Mouse (Mus musculus) limb, embryonic 13.5 days (tissue): ENCODE data around the gene Mctp2. TPM values are rescaled to one million over a fixed set of nuclear protein-coding genes. Genes with fewer than 3 reads are reported as not detected.

ENCODE experiments used
- ATAC-seq: fragments of 200-750 bp; cut with Nextera tagmentation; 2 replicates; pipeline ENCODE4 v1.8.0; 2017; ENCODE audit warnings: low read depth, moderate number of reproducible peaks, moderate TSS enrichment; ENCODE audit not compliant: low FRiP score
- H3K27ac ChIP-seq: fragments of 300-500 bp; sonication (generic); 2 replicates; pipeline ENCODE4 v1.5.1; 2015; ENCODE audit warnings: inconsistent platforms, mild to moderate bottlenecking, moderate library complexity
- H3K27me3 ChIP-seq: fragments of 300-500 bp; sonication (generic); 2 replicates; pipeline ENCODE4 v1.6.1; 2015; ENCODE audit warnings: mild to moderate bottlenecking, inconsistent platforms
- H3K36me3 ChIP-seq: fragments of 300-500 bp; sonication (generic); 2 replicates; pipeline ENCODE4 v1.6.1; 2015; ENCODE audit warnings: inconsistent platforms, mild to moderate bottlenecking, moderate library complexity
- H3K4me1 ChIP-seq: fragments of 300-500 bp; sonication (generic); 2 replicates; pipeline ENCODE4 v1.6.1; 2015; ENCODE audit warnings: inconsistent platforms
- H3K4me2 ChIP-seq: fragments of 300-500 bp; sonication (generic); replicated peaks from 2 replicates; pipeline ENCODE4 v1.6.1; 2015; ENCODE audit warnings: inconsistent platforms, mild to moderate bottlenecking, moderate library complexity
- H3K4me3 ChIP-seq: fragments of 300-500 bp; sonication (generic); 2 replicates; pipeline ENCODE4 v1.5.1; 2015; ENCODE audit warnings: moderate library complexity, mild to moderate bottlenecking, inconsistent platforms
- H3K9ac ChIP-seq: fragments of 300-500 bp; sonication (generic); 2 replicates; pipeline ENCODE4 v1.6.1; 2015; ENCODE audit warnings: mild to moderate bottlenecking, inconsistent platforms
- H3K9me3 ChIP-seq: fragments of 300-500 bp; sonication (generic); 2 replicates; pipeline ENCODE4 v1.6.1; 2016; ENCODE audit warnings: inconsistent platforms
- WGBS: fragments of 180-500 bp; shearing (Covaris S2); methylation state at CpG from one replicate; pipeline ENCODE4 v1.1.7; 2015; 5-methylcytosine and 5-hydroxymethylcytosine counted together
- polyA plus RNA-seq: library from polyadenylated mRNA; unstranded; fragments of >200 nt; fragmentation: Nextera tagmentation; extraction: Ambion mirVana; gene quantifications from 2 replicates; pipeline ENCODE4 v1.2.1, GENCODE M21; 2015

Gene Mctp2
- polyA plus RNA-seq, 1 experiment from 2014 or later = 0.97 TPM

DNA sequence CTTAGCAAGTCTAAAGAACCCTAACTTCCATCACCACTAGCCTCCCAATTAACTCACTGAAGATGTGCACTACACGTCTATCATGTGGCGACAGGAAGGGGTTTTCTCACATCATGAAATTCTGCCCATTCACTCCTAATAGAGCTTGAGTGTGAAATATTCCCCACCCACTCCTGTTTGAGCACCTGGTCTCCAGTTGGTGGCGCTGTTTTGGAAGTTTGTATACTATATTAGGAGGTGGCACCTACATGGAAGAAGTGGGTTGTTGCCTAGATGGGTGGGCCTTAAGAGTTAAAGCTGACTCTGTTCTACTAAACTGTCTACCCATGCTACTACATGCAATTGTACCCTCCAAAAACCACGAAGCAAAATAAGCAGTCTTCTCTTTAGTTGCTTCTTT, 4.7 kb downstream of the Mctp2 start:
- no peaks in the 10 kb centered on the region for H3K9me3 ChIP-seq
- 68% methylated on average over 4 of the region's 4 CpGs for WGBS
- peaks cover 14% of the 10 kb centered on the region; the same call in 1 of the 2 replicates for H3K27me3 ChIP-seq
- ATAC-seq = no peak
- H3K4me2 ChIP-seq = no peak overlapping the region
- H3K36me3 ChIP-seq = no peaks in the 10 kb centered on the region
- H3K4me3 ChIP-seq = no peak overlapping the region
- no peak overlapping the region for H3K27ac ChIP-seq
- H3K4me1 ChIP-seq = peaks cover 10% of the 10 kb centered on the region; the same call in 1 of the 2 replicates
- no peak overlapping the region for H3K9ac ChIP-seq

DNA sequence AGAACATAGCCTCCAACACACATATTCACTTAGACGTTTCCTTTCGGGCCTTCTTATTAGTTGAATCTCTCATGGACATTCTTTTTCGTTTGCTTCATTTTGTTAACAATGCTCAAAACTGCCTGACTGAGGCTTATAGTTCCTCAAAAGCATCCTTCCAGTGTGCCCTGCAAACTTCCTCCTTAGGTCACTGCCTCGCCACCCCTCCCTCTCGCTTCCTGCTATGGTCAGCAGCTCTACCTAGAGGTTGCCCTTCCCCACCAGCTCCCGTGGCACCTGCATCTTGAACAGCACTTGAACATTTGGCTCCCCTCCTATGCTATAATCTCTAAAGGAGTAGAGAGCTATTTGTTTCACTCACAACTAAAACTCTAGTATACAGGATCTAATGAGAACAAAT, 6.7 kb downstream of the Mctp2 start:
- 88% methylated on average over 6 of the region's 6 CpGs for WGBS
- Histone ChIP-seq H3K9ac (no peak overlapping the region), H3K4me2 (no peak overlapping the region), H3K27me3 (no peaks in the 10 kb centered on the region), H3K4me1 (no peaks in the 10 kb centered on the region), H3K27ac (no peak overlapping the region), H3K36me3 (no peaks in the 10 kb centered on the region), H3K9me3 (no peaks in the 10 kb centered on the region), H3K4me3 (no peak overlapping the region)
- ATAC-seq = no peak

DNA sequence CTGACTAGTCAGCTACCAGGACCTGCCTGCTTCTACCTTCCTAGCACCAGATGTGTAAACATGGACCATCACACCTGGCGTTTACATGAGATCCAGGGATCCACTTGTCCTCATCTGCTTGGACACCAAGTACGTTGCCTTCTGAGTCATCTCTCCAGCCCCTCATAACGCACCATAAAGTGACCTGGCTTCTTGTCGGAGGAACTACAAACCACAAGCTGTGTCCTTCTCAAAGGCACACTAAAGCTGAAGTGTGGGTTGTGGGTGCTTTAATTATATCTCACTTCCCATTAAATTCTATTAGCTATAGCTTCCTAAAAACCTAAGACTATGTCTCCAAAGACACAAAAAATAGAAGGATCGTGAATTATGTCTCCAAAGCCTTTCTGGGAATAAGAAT, 9.4 kb downstream of the Mctp2 start:
- ATAC-seq = no peak
- Histone ChIP-seq H3K27ac (no peak overlapping the region), H3K36me3 (no peaks in the 10 kb centered on the region), H3K4me1 (no peaks in the 10 kb centered on the region), H3K9ac (no peak overlapping the region), H3K9me3 (no peaks in the 10 kb centered on the region), H3K27me3 (no peaks in the 10 kb centered on the region), H3K4me2 (no peak overlapping the region), H3K4me3 (no peak overlapping the region)
- 88% methylated on average over 5 of the region's 5 CpGs for WGBS

DNA sequence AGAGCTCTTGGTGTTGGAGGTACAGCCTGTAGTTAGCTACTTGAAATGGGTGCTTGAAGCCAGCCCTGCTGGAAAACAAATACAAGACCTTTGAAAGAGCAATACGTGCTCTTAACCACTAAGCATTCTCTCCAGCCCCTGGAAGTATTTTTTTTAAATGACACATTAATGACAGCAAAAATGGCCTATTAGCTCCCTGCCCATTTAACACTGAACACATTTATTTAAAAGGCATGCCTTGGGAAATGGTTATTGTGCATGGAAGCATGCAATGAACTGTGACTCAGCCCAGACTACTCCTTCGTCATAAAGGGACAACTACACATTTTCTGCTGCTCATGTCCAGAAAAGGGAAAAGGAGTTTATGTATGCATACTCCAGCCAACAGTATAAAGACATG, 10.2 kb downstream of the Mctp2 start:
- Histone ChIP-seq H3K27ac (no peak overlapping the region), H3K4me2 (no peak overlapping the region), H3K9ac (no peak overlapping the region), H3K9me3 (no peaks in the 10 kb centered on the region), H3K36me3 (no peaks in the 10 kb centered on the region), H3K4me3 (no peak overlapping the region), H3K27me3 (no peaks in the 10 kb centered on the region), H3K4me1 (no peaks in the 10 kb centered on the region)
- no peak for ATAC-seq
- WGBS = 57% methylated on average over 2 of the region's 2 CpGs

DNA sequence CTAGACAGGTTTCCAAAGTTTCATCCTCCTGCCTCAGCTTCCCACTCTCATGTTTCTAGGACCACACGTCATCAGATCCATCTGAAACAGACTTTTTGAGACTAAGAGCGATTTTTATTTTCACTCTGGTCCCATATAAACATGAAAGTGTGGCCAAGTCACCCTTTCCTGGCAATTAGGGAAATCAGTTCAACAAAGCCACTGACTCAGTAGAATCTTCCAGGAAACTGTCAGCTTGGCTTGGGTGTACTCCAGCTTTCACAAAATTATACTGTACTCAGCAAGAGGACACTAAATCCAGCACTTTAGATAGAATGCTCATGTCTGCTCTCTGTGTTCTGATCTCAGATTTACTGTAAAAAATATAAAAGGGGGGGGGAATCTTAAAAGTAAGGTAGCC, 11.5 kb downstream of the Mctp2 start:
- no peaks in the 10 kb centered on the region for H3K36me3 ChIP-seq
- ATAC-seq = no peak
- H3K4me2 ChIP-seq = no peak overlapping the region
- no peak overlapping the region for H3K4me3 ChIP-seq
- no peaks in the 10 kb centered on the region for H3K9me3 ChIP-seq
- H3K27ac ChIP-seq = no peak overlapping the region
- H3K4me1 ChIP-seq = no peaks in the 10 kb centered on the region
- no peak overlapping the region for H3K9ac ChIP-seq
- H3K27me3 ChIP-seq = no peaks in the 10 kb centered on the region
- 78% methylated on average over 2 of the region's 2 CpGs for WGBS

DNA sequence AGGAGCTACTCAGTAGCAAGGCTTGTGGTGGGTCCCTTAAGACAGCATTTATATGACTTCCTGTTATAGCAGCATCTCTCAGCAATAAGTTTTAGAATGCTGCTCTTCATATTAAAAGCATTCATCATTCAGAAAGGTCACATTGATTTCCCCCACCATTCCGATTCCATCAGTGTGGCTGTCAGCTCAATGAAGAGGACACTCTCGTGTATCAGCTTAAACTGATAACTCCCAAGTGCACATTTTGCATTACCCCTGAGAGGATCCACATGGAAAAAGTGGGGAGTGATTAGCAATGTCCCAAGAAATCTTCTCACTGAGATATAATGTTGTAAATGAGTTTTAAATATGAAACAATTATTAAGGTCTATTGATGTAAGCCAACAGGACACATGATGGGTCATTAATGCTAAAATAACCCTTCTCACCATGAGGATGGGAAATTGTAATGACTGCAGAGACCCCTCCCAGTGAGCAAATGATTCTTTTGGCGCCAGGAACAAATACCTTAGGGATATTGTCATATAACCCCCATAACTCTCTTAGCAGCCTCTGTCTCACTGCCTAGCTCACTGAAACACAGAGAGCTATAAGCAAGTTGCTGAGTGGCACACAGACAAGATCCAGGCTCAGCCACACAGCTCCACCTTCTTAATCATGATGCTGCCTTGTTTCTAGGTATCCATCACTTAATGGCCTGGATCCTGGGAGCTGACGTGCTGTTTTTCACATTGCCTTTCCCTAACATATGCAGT, 12.4 kb downstream of the Mctp2 start:
- no peak for ATAC-seq
- Histone ChIP-seq H3K36me3 (no peaks in the 10 kb centered on the region), H3K4me3 (no peak overlapping the region), H3K4me1 (no peaks in the 10 kb centered on the region), H3K27ac (no peak overlapping the region), H3K9me3 (no peaks in the 10 kb centered on the region), H3K9ac (no peak overlapping the region), H3K27me3 (no peaks in the 10 kb centered on the region), H3K4me2 (no peak overlapping the region)
- 71% methylated on average over 4 of the region's 4 CpGs for WGBS

DNA sequence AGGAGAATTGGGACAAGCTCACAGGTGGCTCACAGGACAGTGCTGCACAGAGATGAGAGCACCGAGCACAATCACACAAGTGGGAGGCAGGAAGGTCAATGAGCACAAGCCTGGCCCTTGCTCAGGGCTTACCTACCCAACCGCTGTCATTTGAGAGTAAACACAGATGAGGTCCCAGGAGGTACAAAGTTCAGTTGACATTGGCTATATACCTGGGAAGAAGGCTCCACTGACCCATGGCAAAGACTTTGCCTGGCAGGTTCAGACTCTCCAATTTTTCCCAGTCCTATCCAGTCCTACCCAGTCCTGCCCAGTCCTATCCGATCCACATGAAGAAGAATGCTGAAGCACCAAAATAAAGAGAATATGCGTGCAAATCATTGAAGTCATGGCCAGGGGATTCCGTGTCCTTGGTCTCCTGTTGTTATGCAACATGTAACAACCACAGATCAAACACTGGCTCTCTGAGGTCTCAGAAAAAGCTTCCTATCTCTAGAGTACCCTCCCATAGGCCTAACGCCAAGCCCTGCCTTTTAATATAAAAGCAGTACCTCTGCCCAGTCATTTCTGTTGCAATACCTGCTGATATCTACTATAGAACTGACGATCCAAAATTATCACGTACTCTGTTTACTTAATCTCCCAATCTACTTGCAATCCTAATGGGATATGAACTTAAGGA, 14.0 kb downstream of the Mctp2 start:
- H3K36me3 ChIP-seq = no peaks in the 10 kb centered on the region
- H3K27me3 ChIP-seq = no peaks in the 10 kb centered on the region
- H3K4me3 ChIP-seq = no peak overlapping the region
- no peak for ATAC-seq
- H3K27ac ChIP-seq = no peak overlapping the region
- H3K4me2 ChIP-seq = no peak overlapping the region
- H3K9me3 ChIP-seq = no peaks in the 10 kb centered on the region
- H3K9ac ChIP-seq = no peak overlapping the region
- no peaks in the 10 kb centered on the region for H3K4me1 ChIP-seq
- WGBS = 87% methylated on average over 8 of the region's 8 CpGs

DNA sequence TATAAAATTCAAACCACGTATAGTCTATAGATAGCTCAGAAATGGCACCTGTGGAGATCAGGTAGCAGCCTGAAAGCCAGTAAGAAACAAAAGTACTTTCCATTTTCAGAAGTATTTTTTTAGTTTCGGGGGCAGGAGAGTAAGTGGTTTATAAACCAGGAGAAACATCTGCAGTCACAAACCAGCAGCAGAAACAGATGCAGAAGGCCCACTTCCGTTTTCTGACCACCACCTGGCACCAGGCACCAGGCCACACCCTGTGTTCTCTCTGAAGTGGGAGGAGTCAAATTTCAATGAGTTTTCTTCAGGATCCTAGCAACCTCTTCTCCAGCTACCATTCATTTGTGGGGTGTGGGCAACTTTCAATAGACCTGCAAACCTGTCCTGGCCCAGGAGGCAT, 25.7 kb downstream of the Mctp2 start:
- Histone ChIP-seq H3K9me3 (no peaks in the 10 kb centered on the region), H3K36me3 (no peaks in the 10 kb centered on the region), H3K27me3 (no peaks in the 10 kb centered on the region), H3K9ac (no peak overlapping the region), H3K4me2 (no peak overlapping the region), H3K4me1 (peaks cover 8% of the 10 kb centered on the region), H3K27ac (no peak overlapping the region), H3K4me3 (no peak overlapping the region)
- WGBS = 31% methylated on average over 3 of the region's 3 CpGs
- ATAC-seq = no peak

DNA sequence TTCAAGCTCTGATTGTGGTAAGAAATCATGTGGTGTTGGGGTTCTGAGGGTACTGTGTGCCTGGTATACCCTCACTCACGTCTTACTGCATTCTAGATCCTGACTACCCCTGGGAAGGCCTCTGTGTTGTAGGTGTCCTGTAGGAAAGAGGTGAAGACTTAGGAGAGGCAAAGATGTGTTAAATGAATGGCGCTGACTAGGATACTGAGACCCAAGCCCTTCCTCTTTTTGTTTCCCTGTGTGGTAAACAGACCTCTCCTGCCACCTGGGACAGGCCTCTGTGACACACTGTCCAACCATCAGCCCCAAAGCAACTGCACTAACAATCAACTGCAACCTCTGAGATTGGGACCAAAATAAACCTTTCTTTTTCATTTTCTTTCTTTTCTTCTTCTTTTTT, 28.0 kb downstream of the Mctp2 start:
- Histone ChIP-seq H3K27me3 (no peaks in the 10 kb centered on the region), H3K4me3 (no peak overlapping the region), H3K4me2 (no peak overlapping the region), H3K9me3 (no peaks in the 10 kb centered on the region), H3K36me3 (no peaks in the 10 kb centered on the region), H3K27ac (no peak overlapping the region), H3K4me1 (peaks cover 8% of the 10 kb centered on the region), H3K9ac (no peak overlapping the region)
- WGBS = 87% methylated on average over 2 of the region's 2 CpGs
- ATAC-seq = no peak

DNA sequence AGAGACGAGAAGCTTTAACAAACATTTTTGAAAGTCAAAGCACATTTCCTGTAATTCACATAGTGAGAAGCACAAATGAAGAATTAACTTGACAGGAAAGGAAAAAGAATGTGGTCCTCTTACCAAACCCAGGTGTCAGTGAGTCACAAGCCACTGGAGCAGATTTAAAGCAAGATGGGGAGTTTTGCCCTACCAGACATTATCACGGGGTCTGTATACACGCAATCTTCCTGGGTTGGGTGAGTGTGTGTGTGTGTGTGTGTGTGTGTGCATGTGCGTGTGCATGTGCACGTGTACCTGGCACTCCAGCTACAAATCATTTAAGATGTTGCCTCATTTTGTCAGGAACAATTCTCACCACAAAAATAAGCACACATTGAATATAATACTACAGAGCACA, 30.9 kb downstream of the Mctp2 start:
- Histone ChIP-seq H3K36me3 (no peaks in the 10 kb centered on the region), H3K4me3 (no peak overlapping the region), H3K27me3 (no peaks in the 10 kb centered on the region), H3K9ac (no peak overlapping the region), H3K4me1 (no peaks in the 10 kb centered on the region), H3K4me2 (no peak overlapping the region), H3K9me3 (no peaks in the 10 kb centered on the region), H3K27ac (no peak overlapping the region)
- 80% methylated on average over 5 of the region's 5 CpGs for WGBS
- no peak for ATAC-seq

DNA sequence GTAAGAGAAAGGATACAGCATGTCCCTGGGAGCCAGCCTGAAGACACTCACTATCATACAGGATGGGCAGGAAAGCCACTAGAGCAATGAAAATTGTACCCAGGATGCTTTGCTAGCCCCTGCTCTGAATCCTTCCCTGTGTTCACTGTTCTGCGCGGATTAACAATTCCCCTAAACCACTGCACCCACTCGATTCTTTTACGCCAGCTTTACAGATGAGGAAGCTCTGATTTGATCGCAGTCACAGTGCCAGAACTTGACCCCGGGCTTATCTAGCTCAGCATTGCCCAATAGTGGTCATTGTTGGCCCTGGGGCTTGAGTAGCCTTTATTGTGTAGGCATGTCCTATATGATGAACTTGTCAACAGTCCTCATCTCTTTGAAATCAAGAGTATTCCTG, 34.9 kb downstream of the Mctp2 start:
- Histone ChIP-seq H3K36me3 (no peaks in the 10 kb centered on the region), H3K4me3 (no peak overlapping the region), H3K9me3 (no peaks in the 10 kb centered on the region), H3K4me2 (no peak overlapping the region), H3K4me1 (no peaks in the 10 kb centered on the region), H3K27ac (no peak overlapping the region), H3K9ac (no peak overlapping the region), H3K27me3 (no peaks in the 10 kb centered on the region)
- WGBS = 83% methylated on average over 6 of the region's 6 CpGs
- no peak for ATAC-seq

DNA sequence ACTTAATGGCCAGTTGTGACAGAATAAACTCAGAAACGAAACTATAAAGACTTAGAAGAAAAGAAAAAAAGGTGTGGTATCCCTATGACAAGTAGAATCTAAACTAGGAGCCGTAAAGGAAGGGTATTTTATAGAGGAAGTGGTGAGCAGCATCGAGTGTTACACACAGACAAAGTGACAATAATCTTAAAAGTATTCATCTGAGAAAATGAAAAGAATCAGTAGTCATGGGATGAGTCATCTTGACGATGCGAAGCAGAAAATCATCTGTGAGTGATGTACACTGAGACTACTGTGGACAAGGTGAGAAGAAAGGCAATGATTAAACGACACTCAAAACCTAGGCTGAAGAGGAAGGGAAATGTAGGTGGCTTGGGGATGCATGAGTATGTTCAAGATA, 36.4 kb downstream of the Mctp2 start:
- Histone ChIP-seq H3K27me3 (no peaks in the 10 kb centered on the region), H3K36me3 (no peaks in the 10 kb centered on the region), H3K4me1 (no peaks in the 10 kb centered on the region), H3K4me3 (no peak overlapping the region), H3K27ac (no peak overlapping the region), H3K9ac (no peak overlapping the region), H3K4me2 (no peak overlapping the region), H3K9me3 (no peaks in the 10 kb centered on the region)
- WGBS = 79% methylated on average over 6 of the region's 6 CpGs
- no peak for ATAC-seq
